In the genomic region with DNA sequence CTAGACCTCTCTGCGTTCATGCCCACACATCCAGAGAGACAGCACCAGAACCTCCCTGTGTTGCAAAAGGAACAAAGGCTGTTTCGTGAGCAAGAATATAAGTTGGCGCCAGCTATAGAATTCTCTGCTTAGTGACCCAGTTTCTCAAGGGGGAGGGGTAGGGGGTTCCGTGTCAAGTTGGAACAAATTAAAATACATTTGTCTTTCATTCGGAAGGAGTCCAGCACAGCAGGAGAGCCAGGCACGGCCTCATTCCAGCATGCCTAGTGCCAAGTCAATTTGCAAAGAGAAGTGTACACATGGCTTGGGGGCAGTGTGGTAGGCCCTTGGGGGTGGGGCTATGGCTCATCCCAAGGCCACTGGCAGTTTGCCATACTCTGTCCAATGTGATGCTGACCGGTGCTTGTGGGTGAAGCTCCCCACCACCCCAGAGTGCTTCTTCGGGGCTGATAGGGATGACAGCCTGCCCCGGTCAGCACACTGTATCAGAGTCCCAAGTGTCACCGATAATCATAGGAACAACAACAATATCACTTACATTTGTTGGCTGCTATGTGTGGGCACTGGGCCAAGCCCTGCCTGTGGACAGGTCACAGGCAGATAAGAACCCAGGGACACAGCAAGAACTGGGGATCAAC, we compare ENCODE assay signal across 8 mouse cellular contexts. TPM values are rescaled to one million over a fixed set of nuclear protein-coding genes. Genes with fewer than 3 reads are reported as not detected.
A peak's percentile ranks its signal among the peaks of the same experiment; 100 is the strongest.
DNase-seq lines count a peak whose midpoint lies in the region; ATAC-seq and TF ChIP-seq lines count a peak whose summit lies in the region.

No protein-coding gene starts in this region.

- H3K9ac ChIP-seq in intestine, embryonic 15.5 days = no peak overlapping the region

- no peaks in the 10 kb centered on the region for H3K27me3 ChIP-seq in intestine, embryonic 15.5 days (replicated peaks)

- DNase-seq in kidney, postnatal 4 days = peak; percentile 19 to 31
- no peak for DNase-seq in kidney, postnatal 36 days
- peak; percentile 78 for DNase-seq in brain, embryonic 14.5 days (ENCODE audit: low read depth)
- peak; percentile 61 to 78 for DNase-seq in frontal cortex, postnatal 36 days (ENCODE audit: low spot score in 2 of 2)
- DNase-seq in layer of hippocampus, postnatal 25 days (ENCODE audit: extremely low spot score in 1 of 2, low spot score in 1 of 2) = peak; percentile 22 to 50
- DNase-seq in ovary, postnatal 14 days (ENCODE audit: low spot score) = peak; percentile 49

- no peaks in the 10 kb centered on the region for H3K9me3 ChIP-seq in intestine, embryonic 15.5 days

- H3K36me3 ChIP-seq in intestine, embryonic 15.5 days = no peaks in the 10 kb centered on the region

- TF ChIP-seq CTCF in brain, embryonic 14.5 days (IDR thresholded peaks at IDR 0.05; ENCODE audit: borderline replicate concordance, extremely low read depth, insufficient read depth, insufficient read length) = no peak

- 67% methylated on average over 10 of the region's 10 CpGs for WGBS in intestine, embryonic 15.5 days

- no peaks in the 10 kb centered on the region for H3K4me1 ChIP-seq in intestine, embryonic 15.5 days (replicated peaks)

- TF ChIP-seq POLR2A in brain, embryonic 14.5 days (IDR thresholded peaks at IDR 0.05; ENCODE audit: borderline replicate concordance, extremely low read depth, insufficient read depth, insufficient read length, poor library complexity, severe bottlenecking) = no peak

- no peak overlapping the region for H3K27ac ChIP-seq in intestine, embryonic 15.5 days

- H3K4me3 ChIP-seq in intestine, embryonic 15.5 days (replicated peaks) = no peak overlapping the region

- no peak for ATAC-seq in CD4-positive, CD25-positive, alpha-beta regulatory T cell, adult 4 months
- ATAC-seq in intestine, embryonic 15.5 days = no peak

- H3K4me2 ChIP-seq in intestine, embryonic 15.5 days (replicated peaks) = no peak overlapping the region

RNA-seq across cellular contexts. Expression of gene Ppp1r26, which starts 31.1 kb away (rescaled TPM):
- polyA plus RNA-seq in brain, embryonic 14.5 days (2012; rRNA removed) = 18.9 and 28.3 TPM in 2 replicates
- total RNA-seq in layer of hippocampus, postnatal 25 days (2021) = 10 to 100 TPM; 14.3 to 16.0 TPM
- polyA plus RNA-seq in CD4-positive, CD25-positive, alpha-beta regulatory T cell, adult 4 months (2017; shearing (Covaris generic)) = not detected
- 2.7 and 2.8 TPM in 2 replicates for polyA plus RNA-seq in intestine, embryonic 15.5 days (2015; fragmentation: Nextera tagmentation; extraction: Ambion mirVana)

RNA-seq across cellular contexts. Expression of gene 1700007K13Rik, which starts 50.6 kb away (rescaled TPM):
- polyA plus RNA-seq in brain, embryonic 14.5 days (2012; rRNA removed) = 1.3 and 2.1 TPM in 2 replicates
- total RNA-seq in layer of hippocampus, postnatal 25 days (2021) = 1 to 10 TPM; 2.8 to 3.8 TPM
- not detected for polyA plus RNA-seq in CD4-positive, CD25-positive, alpha-beta regulatory T cell, adult 4 months (2017; shearing (Covaris generic))
- not detected in 2 replicates for polyA plus RNA-seq in intestine, embryonic 15.5 days (2015; fragmentation: Nextera tagmentation; extraction: Ambion mirVana)

RNA-seq across cellular contexts. Expression of gene Mrps2, which starts 52.4 kb away (rescaled TPM):
- polyA plus RNA-seq in brain, embryonic 14.5 days (2012; rRNA removed) = 50.3 and 61.5 TPM in 2 replicates
- total RNA-seq in layer of hippocampus, postnatal 25 days (2021) = 10 to 100 TPM; 38.3 to 39.2 TPM
- 10 to 100 TPM; 19.5 to 24.0 TPM for polyA plus RNA-seq in CD4-positive, CD25-positive, alpha-beta regulatory T cell, adult 4 months (2017; shearing (Covaris generic))
- polyA plus RNA-seq in intestine, embryonic 15.5 days (2015; fragmentation: Nextera tagmentation; extraction: Ambion mirVana) = 62.4 and 66.0 TPM in 2 replicates

Comparison
In these comparisons a context has a peak if more than half of its experiments do, and no peak if none do; other contexts are left out.
1. DNase-seq: peak in kidney, postnatal 4 days (2 of 2), brain, embryonic 14.5 days (single experiment), frontal cortex, postnatal 36 days (2 of 2), layer of hippocampus, postnatal 25 days (2 of 2) and ovary, postnatal 14 days (single experiment); none in kidney, postnatal 36 days (0 of 2).